Mouse (Mus musculus) lung, postnatal 14 days (tissue): ENCODE data around the gene Snx9.
A peak's percentile ranks its signal among the peaks of the same experiment; 100 is the strongest.

Source experiments
- DNase-seq: peaks from one replicate; pipeline ENCODE4 v3.0.0; 2021

The Snx9 gene

DNA sequence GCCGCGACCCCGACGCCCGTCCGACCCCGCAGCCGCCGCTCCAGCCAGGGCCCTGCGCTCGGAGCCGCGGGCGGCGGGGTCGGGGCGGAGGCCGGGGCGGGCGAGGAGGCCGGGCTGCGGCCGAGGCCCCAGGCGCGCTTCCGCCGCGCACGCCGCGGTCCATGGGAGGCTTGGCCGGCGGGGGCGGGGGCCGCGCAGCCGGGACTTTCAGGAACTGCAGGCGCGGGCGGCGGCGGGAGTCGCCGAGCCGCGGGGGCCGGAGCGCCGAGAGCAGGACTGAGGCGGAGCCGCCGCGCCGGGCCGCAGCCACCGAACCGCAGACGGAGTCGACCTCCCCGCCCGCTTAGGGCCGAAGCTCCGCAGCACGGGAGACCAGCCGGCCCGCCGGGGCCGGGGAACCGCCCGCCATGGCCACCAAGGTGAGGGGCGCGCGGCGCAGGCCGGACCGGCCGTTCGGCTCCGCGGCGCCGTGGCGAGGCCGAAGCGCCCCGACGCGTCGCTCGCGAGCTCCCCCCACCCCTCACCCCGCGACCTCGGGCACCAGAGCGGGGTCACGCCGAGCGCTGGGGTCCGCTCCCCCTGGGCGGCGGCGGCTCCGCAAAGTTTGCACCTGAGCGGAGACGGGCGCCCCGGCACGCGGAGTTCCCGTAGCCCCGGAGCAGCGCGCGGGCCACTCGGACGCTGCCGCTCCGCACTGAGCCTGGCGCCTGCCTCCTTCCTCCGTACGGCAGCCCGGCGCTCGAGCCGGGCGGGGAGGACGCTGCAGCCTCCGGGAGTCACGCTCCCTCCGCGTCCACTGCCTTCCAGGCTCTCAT is at the start of gene Snx9:
TSS of gene Snx9 (plus strand) at position 202 of the 815 bp plus-strand sequence.
- DNase-seq = peak; percentile 81

GRCm38 (mm10) chr17:5792164-5792791 is 48.9 kb upstream of the Snx9 start:
- no peak for DNase-seq

DNA sequence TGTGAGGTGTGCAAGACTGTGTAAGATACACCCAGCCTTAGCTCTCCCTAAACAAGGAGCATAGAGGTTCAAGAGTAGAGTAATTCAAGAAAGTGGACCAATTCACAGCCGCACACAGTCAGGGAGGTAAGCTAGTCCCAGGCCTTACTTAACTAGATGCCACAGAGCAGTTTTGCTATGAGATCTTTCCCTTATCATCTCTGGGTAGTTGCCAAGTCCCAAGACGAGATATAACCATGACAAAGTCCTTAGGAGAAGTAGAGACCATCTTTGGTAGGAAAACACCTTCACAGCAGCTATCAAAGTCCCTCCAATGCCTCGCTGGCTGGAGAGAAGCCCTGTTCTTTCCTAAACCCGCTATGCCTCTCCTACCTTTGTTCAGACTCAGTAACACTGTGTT is 47.5 kb upstream of the Snx9 start:
- no peak for DNase-seq

DNA sequence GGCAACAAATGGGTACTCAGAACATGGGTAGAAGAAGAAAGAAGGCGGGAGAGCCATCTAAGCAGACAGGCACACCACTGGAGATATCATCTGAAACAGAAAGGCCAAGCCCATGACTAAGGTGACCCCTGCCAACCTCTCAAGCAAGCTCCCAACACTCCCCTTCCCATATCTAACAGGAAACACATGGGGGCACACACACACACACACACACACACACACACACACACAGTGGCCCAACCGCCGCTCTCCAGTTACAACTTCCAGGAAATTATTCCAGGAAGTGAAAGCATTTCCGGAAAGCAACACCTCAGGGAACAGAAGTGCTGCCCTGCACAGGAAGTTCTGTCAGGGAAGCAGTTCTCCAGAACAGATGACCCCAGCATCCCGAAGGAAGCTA is 46.9 kb upstream of the Snx9 start:
- DNase-seq = no peak

- no peak for DNase-seq
Measured at GRCm38 (mm10) chr17:5795369-5795768, 45.8 kb upstream of the Snx9 start.

DNA sequence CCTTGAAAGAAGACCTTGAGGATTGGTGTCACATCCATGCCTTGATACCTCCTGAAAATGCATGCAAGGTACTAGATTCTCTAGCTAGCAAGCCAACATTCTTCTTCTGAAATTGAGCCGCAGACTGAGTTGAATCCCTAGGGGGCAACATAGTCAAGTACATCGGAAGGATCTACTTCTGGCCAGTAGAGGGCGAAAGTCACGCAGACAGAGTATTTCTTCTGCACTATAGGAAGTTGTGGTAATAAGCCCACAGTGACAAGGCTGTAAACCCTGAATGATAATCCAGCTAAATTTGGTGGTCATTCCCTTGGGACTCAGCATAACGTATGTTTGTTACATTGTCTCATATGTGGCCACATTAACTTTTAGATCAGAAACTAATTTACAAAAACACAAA is 45.3 kb upstream of the Snx9 start:
- DNase-seq = peak; percentile 81

DNA sequence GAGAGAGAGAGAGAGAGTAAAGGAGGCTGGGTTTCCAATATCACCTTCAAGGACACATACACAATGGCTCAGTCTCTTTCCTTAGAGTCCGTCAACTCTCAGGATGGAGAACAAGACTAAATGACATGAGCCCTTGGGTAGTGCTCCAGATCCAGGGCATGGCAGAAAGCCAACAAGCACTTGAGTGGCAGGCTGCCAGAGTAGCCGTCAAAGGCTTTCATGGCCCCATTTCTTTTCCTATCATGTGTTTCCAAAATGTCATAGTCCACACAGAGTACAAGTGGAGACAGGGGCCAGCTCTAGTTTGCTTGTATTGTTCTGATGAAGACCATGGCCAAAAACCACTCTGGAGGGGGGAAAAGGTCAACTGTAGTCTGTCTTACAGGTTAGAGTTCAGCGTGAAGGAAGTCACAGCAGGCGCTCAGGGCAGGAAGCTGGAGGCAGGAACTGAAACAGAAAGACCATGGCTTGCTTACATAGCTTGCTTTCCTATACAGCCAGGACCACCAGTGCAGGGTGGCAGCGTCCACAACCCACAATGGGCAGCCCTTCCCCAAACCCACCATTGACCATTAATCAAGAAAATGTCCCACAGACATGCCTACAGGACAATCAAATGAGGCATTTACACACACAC is 43.9 kb upstream of the Snx9 start:
- no peak for DNase-seq

DNA sequence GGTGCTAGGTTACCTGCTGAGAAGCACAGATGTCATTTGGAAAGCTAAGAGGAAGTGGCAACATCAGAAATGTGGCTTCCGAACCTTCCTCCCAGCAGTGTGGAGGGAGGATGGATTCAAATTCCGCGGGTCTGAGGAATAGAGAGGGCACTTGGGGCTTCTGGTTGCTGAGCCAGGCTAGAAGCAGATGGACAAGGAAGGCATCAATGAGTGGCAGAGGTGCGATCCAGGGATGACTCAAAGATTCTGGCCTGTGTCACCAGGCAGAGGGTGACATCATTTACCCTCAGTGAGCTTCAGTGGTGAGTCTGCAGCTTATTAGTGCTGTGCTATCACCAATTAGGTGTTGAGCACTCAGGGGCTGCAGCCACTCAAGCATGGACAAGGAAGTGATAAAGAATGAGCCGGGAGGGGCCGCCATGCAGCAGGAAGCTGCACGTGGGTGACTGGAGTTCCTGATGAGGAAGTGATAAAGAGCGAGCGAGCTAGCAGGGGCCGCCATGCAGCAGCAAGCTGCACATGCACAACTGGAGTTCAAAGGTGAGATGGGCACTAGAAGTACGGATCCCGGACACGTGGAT is 42.8 kb upstream of the Snx9 start:
- no peak for DNase-seq

GRCm38 (mm10) chr17:5798900-5799299 is 42.2 kb upstream of the Snx9 start:
- DNase-seq = no peak

- no peak for DNase-seq
Measured at GRCm38 (mm10) chr17:5799396-5800021, 41.6 kb upstream of the Snx9 start.

GRCm38 (mm10) chr17:5800254-5800653 is 40.9 kb upstream of the Snx9 start:
- no peak for DNase-seq

- no peak for DNase-seq
Measured at GRCm38 (mm10) chr17:5800824-5801560, 40.1 kb upstream of the Snx9 start.

DNA sequence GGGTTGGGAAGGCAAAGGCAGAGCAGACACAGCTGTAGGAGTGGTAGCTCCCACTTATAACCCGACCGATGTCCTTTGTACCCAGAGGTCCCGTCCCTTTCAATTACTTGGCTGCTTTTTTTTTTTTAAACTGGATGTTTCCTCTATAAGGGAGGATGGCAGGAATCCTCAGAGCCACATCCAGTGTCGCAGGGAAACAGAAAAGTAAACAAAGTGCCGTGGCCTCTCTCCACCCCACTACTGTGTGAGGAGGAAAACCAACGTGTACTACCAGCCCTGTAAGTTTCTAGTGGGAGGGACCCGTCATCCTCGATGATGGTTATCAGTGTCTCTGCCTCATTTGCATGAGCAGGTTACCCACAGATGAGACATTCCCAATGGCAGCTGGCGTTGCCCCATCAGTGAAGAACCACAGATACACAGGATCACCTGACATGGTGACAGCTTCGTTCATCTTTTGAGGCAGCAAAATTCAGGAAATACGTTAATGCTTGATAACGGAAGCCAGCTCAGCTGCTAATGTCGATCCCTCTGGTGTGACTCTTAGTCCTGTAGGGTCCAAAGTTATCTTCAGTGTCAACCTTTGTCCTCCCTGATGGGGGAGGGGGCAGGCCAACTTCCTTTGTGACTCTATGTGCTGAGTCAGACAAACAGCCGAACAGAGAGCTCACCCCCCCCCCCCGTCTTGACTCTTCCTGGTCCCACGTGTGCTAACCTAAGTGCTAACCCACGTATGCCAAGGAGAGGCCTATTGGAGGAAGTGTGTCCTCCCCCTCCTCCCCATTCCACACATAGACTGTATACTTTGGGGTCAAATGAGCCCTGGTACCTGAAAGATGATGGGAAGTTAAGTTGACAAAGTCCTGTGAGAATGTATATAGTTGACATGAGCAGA is 39.1 kb upstream of the Snx9 start:
- DNase-seq = no peak

GRCm38 (mm10) chr17:5802656-5802955 is 38.5 kb upstream of the Snx9 start:
- no peak for DNase-seq

DNA sequence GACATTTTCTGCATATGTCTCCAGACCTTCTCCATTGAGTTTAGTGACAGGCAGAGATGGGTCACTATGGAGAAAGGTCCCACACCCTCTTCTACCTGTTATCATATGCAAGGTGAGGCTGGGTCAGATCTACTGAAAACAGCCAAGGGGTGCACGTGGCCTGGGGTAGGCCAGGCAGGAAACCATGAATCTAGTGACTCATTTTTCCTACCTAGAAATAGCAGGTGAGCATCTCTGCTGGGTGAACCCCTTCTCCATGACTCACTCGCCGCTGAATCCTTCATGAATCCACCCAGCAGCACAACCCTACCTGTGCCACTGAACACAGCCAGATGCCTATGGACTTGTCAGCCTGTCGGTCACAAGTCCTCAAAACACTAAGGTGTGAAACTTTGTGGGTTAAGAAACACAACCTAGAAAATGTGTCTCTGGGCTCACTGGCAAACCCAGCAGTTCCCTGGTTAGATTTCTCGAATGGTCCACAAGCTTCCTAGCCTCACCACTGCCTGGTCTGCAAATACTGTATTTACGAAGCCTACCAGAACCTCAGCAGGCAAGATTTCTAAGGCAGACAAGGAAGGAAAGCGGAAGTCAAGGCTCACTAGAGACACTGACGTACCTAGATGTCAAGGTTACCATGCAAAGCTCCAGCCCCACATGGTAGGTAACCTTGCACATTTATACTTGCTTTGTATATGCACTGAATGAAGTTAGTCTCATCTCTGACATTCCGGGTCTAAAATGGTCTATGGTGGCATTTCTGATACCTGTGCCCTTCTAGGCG is 37.7 kb upstream of the Snx9 start:
- no peak for DNase-seq

DNA sequence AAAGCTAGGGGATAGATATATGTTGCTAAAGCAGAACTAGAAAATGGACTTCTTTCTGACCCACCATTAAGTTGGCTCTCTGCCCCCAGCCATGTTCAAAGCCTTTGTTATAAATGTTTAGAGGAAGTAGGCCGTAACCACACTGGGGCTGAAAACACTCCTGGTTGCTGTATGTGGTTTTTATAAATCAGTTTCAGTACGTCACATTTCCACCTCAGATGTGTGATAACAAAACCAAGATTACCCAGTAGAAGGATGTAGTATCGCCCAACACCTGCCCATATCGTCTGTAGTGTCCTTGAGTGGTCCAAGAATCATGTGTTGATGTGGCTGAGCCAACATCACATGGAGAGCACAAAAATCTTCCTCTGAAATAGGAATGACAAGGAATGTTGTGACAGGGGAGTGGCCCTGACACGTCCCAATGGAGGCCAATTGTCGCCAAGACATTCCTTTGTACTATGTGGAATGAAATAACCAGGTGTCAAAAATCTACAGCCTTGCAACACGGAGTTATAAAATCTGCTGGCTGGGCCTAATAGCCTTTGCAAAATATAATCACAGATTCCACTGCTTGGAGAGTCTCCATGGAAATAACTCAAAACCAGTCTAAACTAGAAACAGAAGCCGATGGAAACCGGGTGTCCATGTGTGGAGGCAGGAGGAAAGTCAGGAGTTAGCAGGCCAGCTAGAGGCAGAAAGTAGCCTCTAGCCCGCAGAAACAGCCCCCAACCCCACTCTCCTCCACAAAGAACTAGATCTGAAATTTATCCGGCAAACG is 36.6 kb upstream of the Snx9 start:
- DNase-seq = no peak

DNA sequence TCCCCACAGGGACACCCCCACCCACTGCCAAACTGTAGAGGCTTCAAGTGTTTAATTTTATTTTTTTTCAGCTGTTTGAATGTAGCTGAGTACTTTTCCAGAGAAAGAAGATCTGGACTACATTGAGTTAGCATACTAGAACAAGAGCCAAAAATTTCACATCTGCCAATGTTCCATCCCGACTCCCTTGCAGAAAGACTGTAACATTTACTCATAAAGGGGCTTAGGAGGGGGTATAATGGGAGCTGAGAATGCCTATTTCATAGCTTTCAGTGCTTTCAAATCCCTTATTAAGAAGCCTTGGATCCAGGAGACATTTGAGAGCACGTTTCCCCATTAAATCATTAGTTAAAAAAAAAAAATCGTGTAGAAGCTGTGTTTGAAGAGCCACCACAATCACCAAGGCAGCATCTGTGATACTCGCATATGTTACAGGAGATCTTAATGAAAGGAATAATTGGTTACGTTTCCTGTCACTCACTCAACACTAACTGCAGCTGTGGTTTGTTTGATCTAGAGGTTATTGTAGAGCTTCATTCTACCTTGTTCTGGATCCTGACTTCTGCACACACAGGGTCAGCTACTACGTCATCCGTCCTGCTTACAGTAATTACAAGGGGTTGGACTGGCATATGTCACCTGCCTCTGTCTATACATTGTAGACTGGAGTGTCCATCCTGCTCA is 35.8 kb upstream of the Snx9 start:
- no peak for DNase-seq

GRCm38 (mm10) chr17:5805935-5806334 is 35.2 kb upstream of the Snx9 start:
- no peak for DNase-seq

- DNase-seq = no peak
Measured at GRCm38 (mm10) chr17:5806823-5807222, 34.3 kb upstream of the Snx9 start.
